Mouse (Mus musculus) lung, adult 10 weeks (tissue): ENCODE data around the gene Olfr726. TPM values are rescaled to one million over a fixed set of nuclear protein-coding genes. Genes with fewer than 3 reads are reported as not detected.

Experiments
- polyA plus RNA-seq: library from polyadenylated mRNA; stranded (reverse); fragments of 350-450 nt; fragmentation: Illumina TruSeq; extraction: RNeasy Lipid Tissue Mini Kit (QIAGEN cat#74804); gene quantifications from one replicate; pipeline ENCODE4 v1.2.3, GENCODE M21; 2014; ENCODE audit warnings: low read depth, low replicate concordance; ENCODE audit not compliant: insufficient read depth

Gene Olfr726
- not detected for polyA plus RNA-seq

DNA sequence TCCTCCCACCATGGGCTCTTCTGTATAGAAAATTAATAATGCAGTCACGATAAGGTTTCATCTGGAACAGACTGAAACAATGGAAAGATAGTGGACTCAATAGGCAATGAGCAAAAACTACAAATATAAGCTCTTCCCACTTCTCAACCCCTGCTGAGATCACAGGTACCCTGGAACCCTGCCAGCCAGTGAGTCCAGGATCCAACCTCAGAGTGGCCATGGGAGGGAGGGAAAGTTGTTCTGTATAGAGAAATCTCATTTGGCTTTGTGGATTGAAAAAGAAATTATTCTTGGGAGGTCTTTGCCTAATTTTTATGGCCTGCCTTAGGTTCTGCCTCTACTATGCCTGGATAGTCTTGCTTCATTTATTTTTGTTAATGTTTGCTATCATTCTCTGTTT is at the start of gene Olfr726:
Olfr726 (minus strand) TSS at position 101 of the 400 bp plus-strand sequence.

GRCm38 (mm10) chr14:50122886-50123285 is 32.1 kb upstream of the Olfr726 start, which contains the start of gene Olfr727:
TSS of gene Olfr727 (plus strand) at chr14:50123186.

DNA sequence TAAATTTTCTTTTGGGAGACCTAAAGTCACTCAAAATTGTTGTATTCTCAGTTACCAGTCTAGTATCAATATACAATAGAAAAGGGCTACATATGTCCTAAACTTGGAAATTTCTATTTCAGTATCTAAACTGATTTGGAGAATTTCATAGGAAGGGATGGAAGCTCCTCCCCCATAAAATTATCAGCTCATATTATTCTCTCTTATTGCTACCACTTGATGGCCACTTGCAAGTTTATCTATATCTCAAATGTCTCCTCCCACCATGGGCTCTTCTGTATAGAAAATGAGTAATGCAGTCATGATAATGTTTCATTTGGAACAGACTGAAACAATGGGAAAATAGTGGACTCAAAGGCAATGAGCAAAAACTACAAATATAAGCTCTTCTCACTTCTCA is 50.5 kb downstream of the Olfr726 start, which contains the start of gene Olfr725:
Olfr725 (minus strand) TSS at position 101 of the 400 bp plus-strand sequence.

Other genes starting within 250 kb of the Olfr726 start
- gene Olfr722, start 189.0 kb downstream of the Olfr726 start, polyA plus RNA-seq: not detected
- gene Olfr723, start 159.2 kb downstream of the Olfr726 start, polyA plus RNA-seq: not detected
- not detected for gene Olfr724, start 127.7 kb downstream of the Olfr726 start, polyA plus RNA-seq
- gene Olfr725, start 50.6 kb downstream of the Olfr726 start, polyA plus RNA-seq: not detected
- not detected for gene Olfr727, start 32.2 kb upstream of the Olfr726 start, polyA plus RNA-seq
- gene Olfr728, start 51.7 kb upstream of the Olfr726 start, polyA plus RNA-seq: not detected
- not detected for gene Olfr729, start 62.0 kb upstream of the Olfr726 start, polyA plus RNA-seq
- gene Olfr730, start 97.2 kb upstream of the Olfr726 start, polyA plus RNA-seq: not detected
- not detected for gene Olfr731, start 150.9 kb upstream of the Olfr726 start, polyA plus RNA-seq
- not detected for gene Olfr732, start 193.3 kb upstream of the Olfr726 start, polyA plus RNA-seq
- not detected for gene Olfr733, start 210.6 kb upstream of the Olfr726 start, polyA plus RNA-seq
- gene Olfr734, start 235.8 kb upstream of the Olfr726 start, polyA plus RNA-seq: not detected